Mouse (Mus musculus) midbrain, postnatal 0 days (tissue): Measurements from ENCODE around the gene Gm20696. TPM values are rescaled to one million over a fixed set of nuclear protein-coding genes. Genes with fewer than 3 reads are reported as not detected.

Source experiments
- ATAC-seq: fragments of 200-750 bp; cut with Nextera tagmentation; 2 replicates; pipeline ENCODE4 v1.8.0; 2017; ENCODE audit warnings: moderate number of reproducible peaks, mild to moderate bottlenecking, moderate TSS enrichment, moderate library complexity; ENCODE audit not compliant: low FRiP score
- DNase-seq: peaks from one replicate; pipeline ENCODE4 v3.0.0-alpha.2; 2015; ENCODE audit warnings: low spot score
- H3K27ac ChIP-seq: fragments of 300-500 bp; sonication (generic); 2 replicates; pipeline ENCODE4 v1.5.1; 2014; ENCODE audit warnings: low read depth, mild to moderate bottlenecking, low read length, mixed read lengths
- H3K27me3 ChIP-seq: fragments of 300-500 bp; sonication (generic); 2 replicates; pipeline ENCODE4 v1.6.1; 2014; ENCODE audit warnings: low read length, control low read depth, mixed read lengths; ENCODE audit not compliant: insufficient read depth
- H3K36me3 ChIP-seq: fragments of 300-500 bp; sonication (generic); 2 replicates; pipeline ENCODE4 v1.6.1; 2014; ENCODE audit warnings: low read length, control low read depth, mixed read lengths; ENCODE audit not compliant: insufficient read depth
- H3K4me1 ChIP-seq: fragments of 300-500 bp; sonication (generic); 2 replicates; pipeline ENCODE4 v1.6.1; 2014; ENCODE audit warnings: mild to moderate bottlenecking, control low read depth, antibody characterized with exemption, low read length, mixed read lengths; ENCODE audit not compliant: insufficient read depth
- H3K4me2 ChIP-seq: fragments of 300-500 bp; sonication (generic); 2 replicates; pipeline ENCODE4 v1.6.1; 2014; ENCODE audit warnings: low read depth, mild to moderate bottlenecking, low read length, mixed read lengths; ENCODE audit not compliant: poor library complexity, severe bottlenecking
- H3K4me3 ChIP-seq: fragments of 300-500 bp; sonication (generic); 2 replicates; pipeline ENCODE4 v1.5.1; 2014; ENCODE audit warnings: low read depth, mild to moderate bottlenecking, low read length, moderate library complexity
- H3K9ac ChIP-seq: fragments of 300-500 bp; sonication (generic); replicated peaks from 2 replicates; pipeline ENCODE4 v1.6.1; 2014; ENCODE audit warnings: mild to moderate bottlenecking, low read length, moderate library complexity, mixed read lengths; ENCODE audit not compliant: poor library complexity, severe bottlenecking
- H3K9me3 ChIP-seq: fragments of 300-500 bp; sonication (generic); 2 replicates; pipeline ENCODE4 v1.6.1; 2016; ENCODE audit warnings: low read length, control low read depth
- CTCF ChIP-seq: IDR thresholded peaks from 2 replicates; pipeline ENCODE4 v1.5.1; 2016; ENCODE audit warnings: antibody characterized with exemption, mild to moderate bottlenecking
- WGBS: fragments of 180-500 bp; shearing (Covaris S2); extraction: QIAGEN DNeasy Blood & Tissue Kit; methylation state at CpG from one replicate; pipeline ENCODE4 v1.1.7; 2014; 5-methylcytosine and 5-hydroxymethylcytosine counted together
- polyA plus RNA-seq: library from polyadenylated mRNA; unstranded; fragments of >200 nt; fragmentation: Nextera tagmentation; extraction: Ambion mirVana; gene quantifications from 2 replicates; pipeline ENCODE4 v1.2.1, GENCODE M21; 2015
- total RNA-seq: library from RNA; depleted of rRNA; stranded (reverse); fragments of >200 nt; gene quantifications from 2 replicates; pipeline ENCODE4 v1.2.3, GENCODE M21; 2014

The Gm20696 gene
- total and polyA plus RNA-seq, 2 experiments from 2014 or later = 1.1 to 2.9 TPM

GRCm38 (mm10) chr6:99502727-99503126, 163.9 kb downstream of the Gm20696 start:
- no peak overlapping the region for H3K4me2 ChIP-seq
- 93% methylated on average over 2 of the region's 2 CpGs for WGBS
- H3K9ac ChIP-seq = no peak overlapping the region
- no peak overlapping the region for H3K4me3 ChIP-seq
- DNase-seq (no peak), ATAC-seq (no peak)
- H3K27me3 ChIP-seq = no peaks in the 10 kb centered on the region
- H3K27ac ChIP-seq = no peak overlapping the region
- TF ChIP-seq CTCF = no peak
- H3K36me3 ChIP-seq = no peaks in the 10 kb centered on the region
- no peaks in the 10 kb centered on the region for H3K9me3 ChIP-seq
- no peaks in the 10 kb centered on the region for H3K4me1 ChIP-seq

- H3K27me3 ChIP-seq = no peaks in the 10 kb centered on the region
- no peaks in the 10 kb centered on the region for H3K9me3 ChIP-seq
- no peak for DNase-seq
- TF ChIP-seq CTCF = no peak
- ATAC-seq = no peak
- H3K9ac ChIP-seq = no peak overlapping the region
- 89% methylated on average over 6 of the region's 6 CpGs for WGBS
- H3K27ac ChIP-seq = no peak overlapping the region
- no peaks in the 10 kb centered on the region for H3K36me3 ChIP-seq
- H3K4me2 ChIP-seq = no peak overlapping the region
- H3K4me3 ChIP-seq = no peak overlapping the region
- no peaks in the 10 kb centered on the region for H3K4me1 ChIP-seq
These were observed 164.3 kb downstream of the Gm20696 start for GRCm38 (mm10) chr6:99502314-99502713.

GRCm38 (mm10) chr6:99500570-99501270, 165.9 kb downstream of the Gm20696 start:
- 93% methylated on average over 3 of the region's 3 CpGs for WGBS

DNA sequence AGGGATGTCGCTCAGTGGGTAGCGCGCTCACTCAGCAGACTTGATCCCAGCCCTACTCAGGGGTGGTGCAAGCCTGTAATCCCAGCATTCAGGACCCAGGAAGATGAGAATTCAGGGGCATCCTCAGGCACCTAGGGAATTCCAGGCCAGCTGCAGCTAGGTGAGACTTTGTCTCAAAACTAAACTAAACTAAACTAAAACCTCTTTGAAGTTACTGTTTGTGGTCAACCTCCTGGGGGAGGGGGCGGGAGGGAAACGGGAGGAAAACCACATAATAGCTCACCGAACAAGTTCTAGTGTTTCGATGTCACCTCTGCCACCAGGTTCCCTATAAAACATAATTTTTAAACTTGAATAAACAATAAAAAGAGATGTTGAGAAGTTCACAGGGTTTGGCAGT, 168.5 kb downstream of the Gm20696 start:
- ATAC-seq = no peak

More at GRCm38 (mm10) chr6:99500570-99501270, 165.9 kb downstream of the Gm20696 start:
- DNase-seq = no peak
- Histone ChIP-seq H3K4me2 (no peak overlapping the region), H3K27me3 (no peaks in the 10 kb centered on the region), H3K4me1 (no peaks in the 10 kb centered on the region), H3K9me3 (no peaks in the 10 kb centered on the region), H3K36me3 (no peaks in the 10 kb centered on the region), H3K9ac (no peak overlapping the region), H3K4me3 (no peak overlapping the region), H3K27ac (no peak overlapping the region)
- ATAC-seq = no peak
- no peak for TF ChIP-seq CTCF

DNA sequence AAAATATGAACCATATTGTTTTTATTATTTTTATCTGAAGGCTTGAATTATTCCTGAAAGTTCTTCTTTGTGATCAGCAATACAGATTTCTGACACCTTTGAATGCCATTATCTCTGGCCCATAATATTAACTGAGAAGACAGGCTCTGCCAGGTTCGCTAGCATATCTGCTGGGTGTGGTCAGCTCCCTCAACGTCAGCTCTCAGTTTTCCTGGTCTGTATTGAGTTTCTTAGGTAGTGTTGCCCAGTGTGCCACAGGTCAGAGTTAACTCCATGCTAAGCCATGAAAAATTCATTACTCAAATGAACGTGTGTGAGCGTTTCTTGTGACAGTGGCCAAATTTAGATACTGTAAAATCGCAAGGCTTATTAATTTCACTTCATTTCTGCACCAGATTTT, 170.5 kb downstream of the Gm20696 start:
- no peaks in the 10 kb centered on the region for H3K4me1 ChIP-seq
- 70% methylated on average over 5 of the region's 5 CpGs for WGBS
- H3K27me3 ChIP-seq = no peaks in the 10 kb centered on the region
- H3K36me3 ChIP-seq = no peaks in the 10 kb centered on the region
- H3K9ac ChIP-seq = no peak overlapping the region
- TF ChIP-seq CTCF = no peak
- H3K27ac ChIP-seq = no peak overlapping the region
- no peak for DNase-seq
- H3K4me2 ChIP-seq = no peak overlapping the region
- H3K9me3 ChIP-seq = no peaks in the 10 kb centered on the region
- H3K4me3 ChIP-seq = no peak overlapping the region
- ATAC-seq = no peak

More for the DNA sequence above, 168.5 kb downstream of the Gm20696 start:
- Histone ChIP-seq H3K4me1 (no peaks in the 10 kb centered on the region), H3K27me3 (no peaks in the 10 kb centered on the region), H3K4me3 (no peak overlapping the region), H3K9ac (no peak overlapping the region), H3K9me3 (no peaks in the 10 kb centered on the region), H3K4me2 (no peak overlapping the region), H3K27ac (no peak overlapping the region), H3K36me3 (no peaks in the 10 kb centered on the region)
- 91% methylated on average over 7 of the region's 7 CpGs for WGBS
- no peak for DNase-seq
- TF ChIP-seq CTCF = no peak

- Histone ChIP-seq H3K36me3 (no peaks in the 10 kb centered on the region), H3K4me1 (no peaks in the 10 kb centered on the region), H3K4me3 (no peak overlapping the region), H3K9ac (no peak overlapping the region), H3K4me2 (no peak overlapping the region), H3K9me3 (no peaks in the 10 kb centered on the region), H3K27ac (no peak overlapping the region), H3K27me3 (no peaks in the 10 kb centered on the region)
- WGBS = 43% methylated on average over 3 of the region's 3 CpGs
- no peak for DNase-seq
- no peak for ATAC-seq
- TF ChIP-seq CTCF = no peak; the same call in 1 of the 2 replicates
These were observed 173.7 kb downstream of the Gm20696 start for GRCm38 (mm10) chr6:99492937-99493336.
